Mouse (Mus musculus) macrophage (primary cell): Measurements from ENCODE around the gene Arpp21. TPM values are rescaled to one million over a fixed set of nuclear protein-coding genes. Genes with fewer than 3 reads are reported as not detected.

Source experiments
- H3K27ac ChIP-seq: fragments of 350-480 bp; formaldehyde crosslinking; 2 replicates; pipeline ENCODE4 v1.9.0; 2021
- H3K36me3 ChIP-seq: fragments of 350-480 bp; formaldehyde crosslinking; 2 replicates; pipeline ENCODE4 v1.9.0; 2021; ENCODE audit errors: inconsistent target
- H3K4me3 ChIP-seq: fragments of 350-480 bp; formaldehyde crosslinking; 2 replicates; pipeline ENCODE4 v1.9.0; 2021; ENCODE audit errors: inconsistent target
- H3K79me2 ChIP-seq: fragments of 350-480 bp; formaldehyde crosslinking; 2 replicates; pipeline ENCODE4 v1.9.0; 2021; ENCODE audit errors: inconsistent target
- WGBS: methylation state at CpG from one replicate; pipeline ENCODE4 v1.1.7; 2026; ENCODE audit warnings: inconsistent platforms; ENCODE audit not compliant: missing documents; 5-methylcytosine and 5-hydroxymethylcytosine counted together
- polyA plus RNA-seq: library from polyadenylated mRNA; stranded (reverse); fragments of 250-400 nt; gene quantifications from 3 replicates; pipeline ENCODE4 v1.2.4, GENCODE M21; 2018; ENCODE audit warnings: inconsistent platforms

Gene Arpp21
- polyA plus RNA-seq, 1 experiment from 2014 or later, result 0.19 TPM

DNA sequence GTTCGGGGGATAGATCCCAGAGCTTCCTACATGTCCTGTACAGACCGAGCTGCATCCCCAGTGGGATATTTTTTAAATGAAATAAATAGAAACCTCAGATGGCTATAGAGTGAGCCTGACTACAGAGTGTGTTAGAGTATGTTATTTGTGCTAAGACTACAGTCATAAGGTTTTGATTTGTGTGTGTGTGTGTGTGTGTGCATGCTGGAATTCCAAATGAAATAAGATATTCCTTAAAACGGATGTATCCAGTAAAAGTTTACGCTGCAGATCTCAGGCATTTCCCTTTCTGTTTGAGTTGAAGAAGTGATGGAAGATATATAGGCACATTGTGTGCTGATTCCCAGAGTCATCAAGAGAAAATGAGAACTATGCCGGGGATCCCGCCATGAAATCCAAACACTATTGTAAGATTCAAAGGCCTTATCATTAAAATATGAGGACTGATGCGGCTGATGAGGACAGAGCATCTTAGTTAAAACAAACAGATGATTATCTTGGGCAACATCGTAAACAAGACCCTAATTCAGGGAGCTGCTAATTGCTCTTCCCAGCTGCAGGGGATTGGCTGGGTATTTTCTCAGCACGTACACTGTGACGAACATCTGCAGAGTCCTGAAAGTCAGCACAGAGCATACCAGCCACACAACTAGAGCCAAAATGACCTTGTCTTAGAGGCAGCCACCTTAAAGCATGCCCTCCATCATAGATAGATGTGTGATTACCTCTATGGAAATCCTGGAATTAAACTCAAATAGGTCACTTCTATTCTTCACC is 20.5 kb downstream of the Arpp21 start:
- WGBS, result 94% methylated on average over 10 of the region's 10 CpGs

DNA sequence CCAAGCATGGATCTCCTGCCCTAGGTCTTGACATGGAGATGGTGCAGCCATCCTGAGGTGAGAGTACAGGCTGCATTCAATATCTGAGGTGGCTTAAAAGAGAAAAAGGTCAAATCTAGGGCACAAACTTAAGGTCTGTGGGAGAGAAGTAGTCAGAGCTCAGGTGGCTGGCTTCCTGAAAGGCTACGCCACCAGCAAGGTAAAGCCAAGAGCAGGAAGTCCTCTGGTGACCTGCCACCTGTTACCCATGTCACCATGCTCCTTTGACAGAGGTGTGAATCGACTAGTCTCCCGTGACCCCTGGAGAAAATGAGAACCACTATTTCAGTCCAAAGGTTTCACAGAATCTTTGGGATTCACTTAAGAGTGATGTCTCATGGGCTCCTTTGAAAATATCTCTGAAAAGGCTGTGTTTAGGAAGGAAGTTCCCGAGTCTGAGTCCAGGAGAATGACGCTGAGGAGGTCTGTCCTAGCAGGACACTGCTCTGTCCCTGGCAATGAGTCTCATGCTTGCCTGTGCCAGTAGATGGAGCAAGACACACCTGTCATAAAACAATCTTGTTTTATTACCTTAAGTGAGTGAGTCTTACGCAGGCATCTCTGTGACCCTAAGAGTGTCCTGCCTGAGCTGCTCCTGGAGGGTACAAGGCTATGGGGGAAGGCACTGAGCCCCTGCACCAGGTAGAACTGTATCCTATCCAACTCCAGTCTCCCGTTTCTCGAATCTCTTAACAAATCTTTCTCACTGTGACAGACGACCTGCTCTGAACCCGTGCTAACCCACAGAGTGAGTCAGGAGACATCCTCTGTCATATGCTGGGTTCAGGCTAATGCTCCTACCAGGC is 22.1 kb downstream of the Arpp21 start:
- no peak overlapping the region for H3K4me3 ChIP-seq
- H3K36me3 ChIP-seq, result no peaks in the 10 kb centered on the region
- no peaks in the 10 kb centered on the region for H3K79me2 ChIP-seq
- no peak overlapping the region for H3K27ac ChIP-seq
- WGBS, result 53% methylated on average over 10 of the region's 10 CpGs

More for the DNA sequence above, 20.5 kb downstream of the Arpp21 start:
- no peaks in the 10 kb centered on the region for H3K79me2 ChIP-seq
- no peaks in the 10 kb centered on the region for H3K36me3 ChIP-seq
- no peak overlapping the region for H3K4me3 ChIP-seq
- no peak overlapping the region for H3K27ac ChIP-seq

DNA sequence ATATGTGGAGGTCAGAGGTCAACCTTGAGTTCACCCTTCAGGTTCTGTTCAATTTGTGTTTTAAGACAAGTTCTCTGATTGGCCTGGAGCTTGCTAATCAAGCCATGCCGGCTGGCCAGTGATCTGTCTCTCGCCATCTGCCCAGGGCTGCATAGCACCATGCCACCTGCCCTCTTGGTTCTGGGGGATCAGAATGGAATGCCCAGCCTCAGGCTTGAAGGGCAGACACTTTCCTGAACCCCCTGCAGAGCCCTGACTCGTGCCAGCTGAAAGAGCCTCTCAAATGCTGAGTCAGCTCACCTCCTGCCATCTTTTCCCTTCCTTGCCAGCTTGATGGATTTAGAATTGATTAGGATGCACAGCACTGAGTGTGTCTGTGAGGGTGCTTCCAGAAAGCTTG is 25.9 kb downstream of the Arpp21 start:
- Histone ChIP-seq H3K36me3 (no peaks in the 10 kb centered on the region), H3K79me2 (no peaks in the 10 kb centered on the region), H3K27ac (no peak overlapping the region), H3K4me3 (no peak overlapping the region)
- 96% methylated on average over 3 of the region's 3 CpGs for WGBS

DNA sequence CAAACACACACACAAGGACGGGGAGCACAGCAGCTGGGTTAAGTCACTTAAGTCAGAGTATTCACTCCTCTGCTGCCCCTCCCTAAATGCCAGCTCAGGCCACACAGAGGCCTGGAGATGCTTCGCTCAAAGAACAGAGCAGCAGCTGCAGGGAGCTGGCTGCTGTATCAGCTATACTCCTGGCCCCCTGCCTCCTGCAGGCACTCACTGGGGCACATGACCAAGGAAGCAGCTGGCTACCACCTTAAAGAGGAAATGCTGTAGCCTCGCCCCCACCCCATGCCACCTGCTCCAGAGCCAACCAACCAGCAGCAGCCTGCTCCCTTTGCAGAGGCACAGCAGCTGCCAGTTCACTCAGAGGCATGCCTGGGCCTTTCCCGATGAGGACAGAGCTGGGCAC is 28.0 kb downstream of the Arpp21 start:
- 21% methylated on average over 4 of the region's 4 CpGs for WGBS
- Histone ChIP-seq H3K36me3 (no peaks in the 10 kb centered on the region), H3K27ac (no peak overlapping the region), H3K4me3 (no peak overlapping the region), H3K79me2 (no peaks in the 10 kb centered on the region)

DNA sequence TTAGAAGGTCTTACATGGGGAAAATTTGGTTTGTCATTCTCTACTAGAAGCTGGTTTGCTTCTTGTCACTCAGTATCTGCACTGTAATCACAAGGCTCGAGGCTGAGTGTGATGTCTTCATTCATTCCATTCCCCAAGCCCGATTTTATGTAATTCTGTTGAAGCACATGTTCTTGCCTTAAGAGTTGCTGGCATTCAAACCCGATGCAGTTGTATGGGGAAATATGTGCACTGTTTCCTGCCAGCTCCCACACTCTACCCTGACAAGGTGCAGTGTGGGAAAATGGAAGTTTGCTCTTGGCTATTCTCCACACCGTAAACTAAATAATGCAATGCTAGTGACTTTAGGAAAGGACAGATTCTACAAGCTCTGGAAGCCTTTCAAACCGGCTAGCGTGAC is 37.4 kb downstream of the Arpp21 start:
- Histone ChIP-seq H3K36me3 (no peaks in the 10 kb centered on the region), H3K27ac (no peak overlapping the region), H3K79me2 (no peaks in the 10 kb centered on the region), H3K4me3 (no peak overlapping the region)
- WGBS, result 64% methylated on average over 6 of the region's 6 CpGs

DNA sequence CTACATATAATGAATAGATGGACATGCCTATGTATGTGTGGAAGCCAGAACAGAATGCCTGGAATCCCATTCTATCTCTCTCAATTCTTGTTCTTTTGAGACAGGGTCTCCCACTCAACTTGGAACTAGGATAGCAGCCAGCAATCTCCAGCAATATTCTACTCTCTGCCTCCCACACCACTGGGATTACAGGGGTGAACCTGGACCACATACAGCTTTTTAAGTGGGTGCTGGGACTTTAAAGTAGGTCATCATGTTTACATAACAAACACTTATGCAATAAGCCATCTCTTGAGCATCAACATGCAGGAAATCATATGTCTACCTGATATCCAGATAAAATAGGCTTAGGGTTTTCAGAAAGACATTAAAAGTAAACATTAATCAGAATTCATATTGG is 41.7 kb downstream of the Arpp21 start:
- Histone ChIP-seq H3K79me2 (no peaks in the 10 kb centered on the region), H3K4me3 (no peak overlapping the region), H3K27ac (no peak overlapping the region), H3K36me3 (no peaks in the 10 kb centered on the region)

DNA sequence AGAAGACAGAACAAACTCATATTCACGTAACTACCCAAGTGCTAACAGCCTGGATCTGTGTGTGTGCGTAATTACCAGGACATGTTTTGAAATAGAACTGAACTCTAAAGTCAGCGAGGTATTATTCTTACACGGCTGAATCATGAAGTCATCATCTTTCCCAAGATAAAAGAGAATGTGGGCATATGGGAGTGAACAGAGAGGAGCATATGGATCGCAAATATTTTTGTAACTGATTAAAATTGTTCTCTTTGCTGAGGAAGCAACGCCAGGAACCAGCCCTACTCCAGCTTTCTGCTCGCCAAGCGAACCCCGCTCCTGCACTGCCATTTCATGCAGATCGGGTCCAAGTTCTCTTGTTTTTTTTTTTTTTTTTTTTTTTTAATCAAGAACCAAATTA is 46.3 kb downstream of the Arpp21 start:
- Histone ChIP-seq H3K36me3 (no peaks in the 10 kb centered on the region), H3K4me3 (no peak overlapping the region), H3K79me2 (no peaks in the 10 kb centered on the region), H3K27ac (no peak overlapping the region)
- 97% methylated on average over 9 of the region's 10 CpGs for WGBS

DNA sequence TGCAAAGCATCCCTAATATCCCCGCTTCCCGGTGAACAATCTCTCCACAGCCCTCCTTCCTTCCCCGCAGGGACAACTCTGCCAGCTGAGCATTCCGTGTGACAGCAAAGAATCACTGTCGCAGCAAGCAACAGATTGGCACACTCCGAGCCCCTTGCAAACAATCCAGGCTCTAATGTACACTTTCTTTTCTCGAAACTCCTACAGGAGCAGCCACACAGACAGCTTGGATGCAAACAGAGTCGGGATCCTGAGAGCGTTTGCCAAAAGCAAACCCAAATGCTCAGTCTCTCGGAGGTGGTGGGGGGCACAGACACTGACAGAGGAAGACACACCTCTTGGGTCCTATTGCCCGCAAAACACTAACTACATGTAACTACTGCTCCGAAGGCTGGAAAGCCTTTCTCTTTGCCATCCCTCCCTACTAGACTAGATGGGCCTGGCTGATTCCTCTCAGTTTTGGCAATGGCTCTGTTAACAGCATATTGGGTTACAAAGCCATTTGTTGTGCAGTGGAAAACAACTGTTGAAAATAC is 47.3 kb downstream of the Arpp21 start:
- Histone ChIP-seq H3K27ac (no peak overlapping the region), H3K4me3 (no peak overlapping the region), H3K79me2 (no peaks in the 10 kb centered on the region), H3K36me3 (no peaks in the 10 kb centered on the region)
- 92% methylated on average over 12 of the region's 12 CpGs for WGBS

DNA sequence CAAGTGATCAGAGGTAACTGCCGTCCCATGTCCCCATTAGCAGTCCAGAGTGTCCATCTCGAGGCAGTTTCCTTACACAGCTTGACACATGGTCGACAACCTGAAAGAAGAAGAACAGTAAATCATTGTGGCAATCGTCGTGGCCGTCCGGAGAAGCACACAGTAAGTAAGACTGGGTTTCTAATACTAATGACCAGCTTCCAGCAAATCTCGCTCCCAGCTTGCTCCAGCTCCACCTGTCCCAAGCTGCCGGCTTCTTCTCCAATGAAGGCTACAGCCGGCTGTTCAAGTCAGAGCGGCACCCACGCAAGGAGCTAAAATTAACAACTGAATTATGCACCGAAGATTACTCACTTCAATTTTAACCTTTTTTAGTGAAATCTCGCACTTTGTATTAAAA is 48.1 kb downstream of the Arpp21 start:
- no peaks in the 10 kb centered on the region for H3K79me2 ChIP-seq
- no peak overlapping the region for H3K4me3 ChIP-seq
- 91% methylated on average over 14 of the region's 14 CpGs for WGBS
- no peaks in the 10 kb centered on the region for H3K36me3 ChIP-seq
- H3K27ac ChIP-seq, result no peak overlapping the region

DNA sequence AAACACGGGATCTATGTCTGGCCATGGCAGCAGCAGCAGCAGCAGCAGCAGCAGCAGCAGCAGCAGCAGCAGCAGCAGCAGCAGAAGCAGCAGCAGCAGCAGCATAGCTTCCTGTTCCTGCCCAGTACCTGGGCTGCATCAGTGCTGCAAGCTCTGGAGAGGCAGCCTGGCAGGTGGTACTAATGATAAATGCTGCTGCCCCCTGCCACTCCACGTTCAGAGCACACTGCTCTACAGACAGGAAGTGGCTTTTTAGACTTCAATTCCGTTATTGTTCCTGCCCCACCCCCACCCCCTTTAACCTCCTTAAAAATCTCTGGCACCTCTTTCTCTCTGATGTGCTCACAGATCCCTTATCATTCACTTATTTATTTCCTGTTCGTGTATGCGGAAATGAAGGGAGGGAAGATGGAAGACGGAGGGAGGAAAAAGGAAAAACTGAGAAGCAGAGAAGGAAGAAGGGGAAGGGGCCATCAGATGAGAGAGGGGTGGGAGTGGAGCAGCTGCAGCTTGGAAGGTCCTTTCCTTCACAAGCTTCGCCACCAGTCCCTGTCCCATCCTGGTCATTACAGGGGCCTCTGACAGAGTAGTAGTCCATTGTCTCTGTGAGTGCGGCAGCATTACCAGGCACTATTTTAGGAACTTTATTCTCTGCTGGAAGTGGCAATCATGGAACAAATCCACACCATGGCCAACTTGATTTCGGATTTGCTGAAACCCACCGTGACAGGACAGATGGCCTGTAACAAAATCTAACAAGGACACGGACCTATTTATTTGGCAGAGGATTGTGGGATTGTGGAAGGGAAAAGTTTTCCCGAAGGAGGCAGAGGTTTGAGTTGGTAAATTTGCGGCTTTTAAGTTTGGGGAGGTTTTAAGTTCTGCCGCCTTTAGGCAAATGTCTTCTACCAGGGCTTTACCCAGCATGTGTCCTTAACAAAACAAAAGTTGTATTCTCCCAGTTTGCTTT is 49.1 kb downstream of the Arpp21 start:
- H3K4me3 ChIP-seq, result no peak overlapping the region
- no peaks in the 10 kb centered on the region for H3K36me3 ChIP-seq
- no peak overlapping the region for H3K27ac ChIP-seq
- H3K79me2 ChIP-seq, result no peaks in the 10 kb centered on the region
- WGBS, result 35% methylated on average over 14 of the region's 14 CpGs

DNA sequence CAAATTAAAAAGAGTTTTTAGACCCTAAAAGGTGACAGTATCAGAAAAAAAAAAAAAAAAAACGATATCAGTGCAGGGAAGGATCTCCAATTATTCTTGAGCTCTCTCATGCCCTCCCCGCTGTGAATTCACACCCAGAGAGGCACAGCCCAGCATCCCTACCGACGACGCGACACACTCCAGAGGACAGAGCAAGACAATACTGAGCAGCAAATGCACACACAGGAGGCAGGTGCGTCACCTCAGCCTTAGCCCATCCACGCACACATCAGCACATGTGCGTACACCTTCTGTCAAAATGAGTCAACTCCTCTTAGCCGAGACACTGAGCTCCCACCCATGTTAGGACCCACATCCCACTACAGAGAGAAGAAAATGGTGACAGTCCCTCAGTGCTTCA is 50.0 kb downstream of the Arpp21 start:
- 74% methylated on average over 10 of the region's 10 CpGs for WGBS
- Histone ChIP-seq H3K36me3 (no peaks in the 10 kb centered on the region), H3K27ac (no peak overlapping the region), H3K4me3 (no peak overlapping the region), H3K79me2 (no peaks in the 10 kb centered on the region)

DNA sequence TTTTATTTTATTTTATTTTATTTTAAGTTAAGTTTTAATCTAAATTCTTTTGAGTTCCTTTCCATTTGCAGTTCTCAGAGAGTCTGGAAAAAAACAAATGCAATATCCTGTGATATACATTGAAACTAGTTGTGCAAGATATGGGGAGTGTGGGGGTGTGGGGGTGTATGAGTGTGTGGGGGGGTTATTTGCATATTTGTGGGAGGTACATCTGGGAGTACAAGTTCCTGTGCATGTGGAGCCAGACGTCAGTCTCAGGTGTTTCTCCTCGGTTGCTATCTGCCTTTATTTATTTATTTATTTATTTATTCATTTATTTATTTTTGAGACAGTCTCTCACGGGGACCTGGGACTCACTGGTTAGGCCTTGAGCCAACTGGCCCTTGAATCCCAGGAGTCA is 53.0 kb downstream of the Arpp21 start:
- Histone ChIP-seq H3K79me2 (no peaks in the 10 kb centered on the region), H3K4me3 (no peak overlapping the region), H3K36me3 (no peaks in the 10 kb centered on the region), H3K27ac (no peak overlapping the region)
- 62% methylated on average over 3 of the region's 3 CpGs for WGBS

DNA sequence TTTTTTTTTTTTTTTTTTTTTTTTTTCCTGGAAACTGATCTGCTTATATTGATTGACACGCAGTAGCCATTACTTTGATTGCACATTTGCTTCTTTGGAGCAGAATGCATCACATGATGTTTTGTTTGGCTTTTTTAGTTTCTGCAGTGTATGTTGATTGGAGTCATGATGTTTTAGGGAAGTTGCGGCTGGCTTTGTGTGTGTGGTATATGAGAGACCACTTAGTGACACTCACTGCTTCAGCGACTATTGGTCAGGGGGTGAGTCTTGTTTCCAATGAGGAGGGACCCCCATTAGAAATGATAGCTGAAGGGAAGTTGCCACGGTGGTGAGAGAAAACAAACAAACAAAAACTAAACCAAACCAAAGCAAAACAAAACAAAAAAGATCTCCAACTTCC is 55.7 kb downstream of the Arpp21 start:
- Histone ChIP-seq H3K27ac (no peak overlapping the region), H3K79me2 (no peaks in the 10 kb centered on the region), H3K4me3 (no peak overlapping the region), H3K36me3 (no peaks in the 10 kb centered on the region)
- WGBS, result 13% methylated on average over 4 of the region's 4 CpGs

DNA sequence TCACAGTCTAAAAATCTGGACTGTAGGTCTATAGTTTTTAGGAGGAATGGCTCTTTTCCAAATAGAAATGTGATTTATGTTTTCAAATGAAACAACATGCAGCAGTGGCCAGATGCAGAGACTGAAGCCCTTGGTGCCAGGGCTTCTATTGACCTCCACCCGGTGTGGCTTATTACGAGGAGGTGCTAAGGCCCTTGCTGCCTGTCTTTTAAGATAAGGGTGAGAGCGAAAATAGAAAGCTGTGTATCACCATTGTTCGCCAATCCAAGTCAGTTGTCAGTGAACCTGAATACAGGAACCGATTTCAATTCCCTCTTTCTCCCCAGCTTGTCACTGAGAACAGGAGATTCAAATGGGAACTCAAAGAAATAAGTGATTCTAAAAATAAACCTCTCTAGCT is 57.3 kb downstream of the Arpp21 start:
- Histone ChIP-seq H3K27ac (no peak overlapping the region), H3K79me2 (no peaks in the 10 kb centered on the region), H3K36me3 (no peaks in the 10 kb centered on the region), H3K4me3 (no peak overlapping the region)
- 26% methylated on average over 5 of the region's 5 CpGs for WGBS
